Mouse (Mus musculus) heart, adult 11 months (tissue): Measurements from ENCODE around the gene Nudt16l1.

Source experiments
- DNase-seq: peaks from one replicate; pipeline ENCODE4 v3.0.0; 2022

The Nudt16l1 gene

GRCm38 (mm10) chr16:4963797-4964709 is 25.5 kb downstream of the Nudt16l1 start, which contains the start of gene Anks3:
TSS of gene Anks3 (minus strand) at chr16:4964205.
- peak; percentile 100 for DNase-seq

- DNase-seq = no peak
Observed at GRCm38 (mm10) chr16:4964731-4965391, 26.3 kb downstream of the Nudt16l1 start.

GRCm38 (mm10) chr16:4965392-4966129 is 27.0 kb downstream of the Nudt16l1 start:
- DNase-seq = no peak

- DNase-seq = no peak
Observed at GRCm38 (mm10) chr16:4968426-4968825, 29.9 kb downstream of the Nudt16l1 start.

- DNase-seq = no peak
Observed at GRCm38 (mm10) chr16:4969055-4969843, 30.7 kb downstream of the Nudt16l1 start.

- DNase-seq = peak; percentile 95
Observed at GRCm38 (mm10) chr16:4971626-4972025, 33.1 kb downstream of the Nudt16l1 start.

- DNase-seq = no peak
Observed at GRCm38 (mm10) chr16:4974521-4974920, 36.0 kb downstream of the Nudt16l1 start.

GRCm38 (mm10) chr16:4976180-4976579 is 37.6 kb downstream of the Nudt16l1 start:
- no peak for DNase-seq

GRCm38 (mm10) chr16:4978275-4979051 is 39.9 kb downstream of the Nudt16l1 start:
- DNase-seq = no peak

- DNase-seq = no peak
Observed at GRCm38 (mm10) chr16:4979755-4980380, 41.3 kb downstream of the Nudt16l1 start.

- no peak for DNase-seq
Observed at GRCm38 (mm10) chr16:4984717-4985116, 46.2 kb downstream of the Nudt16l1 start.
